ENCODE assay signal across 9 mouse cellular contexts in the genomic region with DNA sequence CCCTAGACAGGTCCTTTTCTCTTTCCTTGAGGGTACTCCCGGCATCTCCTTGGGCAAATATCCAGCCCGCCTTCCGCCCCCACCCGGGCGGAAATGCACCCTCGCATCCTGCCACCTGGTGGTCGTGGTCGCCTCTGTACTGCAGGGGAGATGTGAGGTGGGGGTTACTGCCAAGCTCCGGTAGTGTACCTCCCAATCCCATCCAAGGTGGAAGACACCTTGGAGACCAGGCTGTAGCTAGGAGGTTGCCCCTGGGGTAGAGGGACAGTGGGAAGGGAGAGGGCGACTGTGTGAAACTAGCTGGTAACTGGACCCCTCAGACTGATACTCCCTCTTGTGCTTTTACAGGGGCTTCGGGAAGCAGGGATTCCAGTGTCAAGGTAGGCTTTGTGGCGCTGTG. TPM values are rescaled to one million over a fixed set of nuclear protein-coding genes. Genes with fewer than 3 reads are reported as not detected.
DNase-seq lines count a peak whose midpoint lies in the region; ATAC-seq and TF ChIP-seq lines count a peak whose summit lies in the region.
"Had no signal": no experiment of that assay in that cellular context is flagged by ENCODE, and none has a peak within 500 bp of the region (broad histone marks: within the 10 kb centered on the region; RNA-seq: fewer than 3 reads in every experiment).

No protein-coding gene starts in this region.

- H3K4me1 ChIP-seq in heart, embryonic 12.5 days (replicated peaks): peaks cover 17% of the 10 kb centered on the region
- H3K4me1 ChIP-seq in CH12.LX (ENCODE audit: control insufficient read depth in 1 of 2, insufficient read depth in 2 of 2): peaks cover 10 to 45% of the 10 kb centered on the region in 2 experiments
- H3K4me1 ChIP-seq in cortical plate, adult 2 months (ENCODE audit: control insufficient read depth, insufficient read depth, low read length): peaks cover 4% of the 10 kb centered on the region; the same call in 1 of the 2 replicates
- H3K4me1 ChIP-seq in hindbrain, embryonic 14.5 days (replicated peaks; ENCODE audit: control insufficient read depth, insufficient read depth, low read length): peaks cover 12% of the 10 kb centered on the region
- no peaks in the 10 kb centered on the region; the same call in none of the 2 replicates for H3K4me1 ChIP-seq in liver, embryonic 16.5 days (ENCODE audit: control insufficient read depth, low read depth, low read length)

- in situ Hi-C loops in CH12.LX (cut with MboI; ENCODE audit: low pct_ligation_motif_present, low pct_unique_long_range_greater_than_20kb, low sequenced_read_pairs): loop anchor here (5.0 kb wide), 1 partner anchor 43 kb away; no protein-coding TSS in a partner anchor

- DNase-seq in heart, adult 11 months: no peak
- no peak for DNase-seq in CH12.LX (ENCODE audit: extremely low read depth)
- DNase-seq in hindbrain, embryonic 14.5 days (ENCODE audit: low spot score): no peak
- peak; percentile 63 for DNase-seq in right cerebral cortex, adult 2 months (ENCODE audit: low spot score in 2 of 2)

- no peak for TF ChIP-seq POLR2A in CH12.LX (IDR thresholded peaks at IDR 0.05; ENCODE audit: low read depth, low read length)
- TF ChIP-seq POLR2A in cortical plate, adult 2 months (IDR thresholded peaks at IDR 0.05; ENCODE audit: extremely low read depth, insufficient read depth, low read length): no peak

- dilution Hi-C loops in CH12.LX (cut with MboI; ENCODE audit: extremely low pct_ligation_motif_present, extremely low pct_unique_long_range_greater_than_20kb, low sequenced_read_pairs): no loop called here

- H3K27ac ChIP-seq in heart, embryonic 12.5 days (ENCODE audit: poor library complexity, severe bottlenecking): no peak overlapping the region
- peak overlapping the region; percentile 73 for H3K27ac ChIP-seq in CH12.LX (ENCODE audit: insufficient read depth, low read depth)
- H3K27ac ChIP-seq in cortical plate, adult 2 months (ENCODE audit: insufficient read depth, low read length): 0 out of 2 replicates have a peak overlapping the region, but pooled peaks have one; percentile 54
- H3K27ac ChIP-seq in hindbrain, embryonic 14.5 days: no peak overlapping the region
- no peak overlapping the region for H3K27ac ChIP-seq in liver, embryonic 16.5 days (ENCODE audit: low read length)

- H3K36me3 ChIP-seq in heart, embryonic 12.5 days: no peaks in the 10 kb centered on the region
- H3K36me3 ChIP-seq in CH12.LX (replicated peaks in 1 of 2; ENCODE audit: control insufficient read depth in 1 of 2, insufficient read depth in 1 of 2, low read length in 1 of 2): peaks cover 17 to 45% of the 10 kb centered on the region in 2 experiments
- no peaks in the 10 kb centered on the region for H3K36me3 ChIP-seq in hindbrain, embryonic 14.5 days (replicated peaks; ENCODE audit: control insufficient read depth, insufficient read depth)
- no peaks in the 10 kb centered on the region for H3K36me3 ChIP-seq in liver, embryonic 16.5 days (ENCODE audit: control insufficient read depth, insufficient read depth)

- WGBS in heart, embryonic 12.5 days: 10% methylated on average over 12 of the region's 12 CpGs
- WGBS in hindbrain, embryonic 14.5 days: 13% methylated on average over 12 of the region's 12 CpGs
- WGBS in liver, embryonic 16.5 days (ENCODE audit: insufficient replicate concordance): 15% methylated on average over 12 of the region's 12 CpGs

- no peak for ATAC-seq in heart, embryonic 12.5 days (ENCODE audit: insufficient number of reproducible peaks, low FRiP score)
- no peak for ATAC-seq in hindbrain, embryonic 14.5 days (ENCODE audit: low FRiP score)
- ATAC-seq in liver, embryonic 16.5 days (ENCODE audit: low read depth): no peak
- no peak for ATAC-seq in monocyte, adult 5-6 weeks (replicated peaks; ENCODE audit: insufficient number of reproducible peaks, low FRiP score, low TSS enrichment, poor library complexity, severe bottlenecking)

- TF ChIP-seq RAD21 in CH12.LX (IDR thresholded peaks at IDR 0.05; ENCODE audit: low read depth, low read length): peak; percentile 16

- TF ChIP-seq EP300 in CH12.LX (IDR thresholded peaks at IDR 0.05; ENCODE audit: low read length): no peak

- H3K4me3 ChIP-seq in heart, embryonic 12.5 days: peak overlapping the region; percentile 83
- peak overlapping the region; percentile 94 to 97 (median 96) for H3K4me3 ChIP-seq in CH12.LX (replicated peaks in 1 of 3; ENCODE audit: low read depth in 2 of 3, low read length in 2 of 3, poor library complexity in 1 of 3)
- peak overlapping the region; percentile 99 for H3K4me3 ChIP-seq in cortical plate, adult 2 months (ENCODE audit: insufficient read depth, low read length)
- peak overlapping the region; percentile 76 for H3K4me3 ChIP-seq in hindbrain, embryonic 14.5 days (replicated peaks; ENCODE audit: low read length)
- H3K4me3 ChIP-seq in liver, embryonic 16.5 days (ENCODE audit: low read depth, low read length): peak overlapping the region; percentile 50

- peaks cover 42% of the 10 kb centered on the region for H3K27me3 ChIP-seq in heart, embryonic 12.5 days (replicated peaks)
- peaks cover 14% of the 10 kb centered on the region for H3K27me3 ChIP-seq in CH12.LX (replicated peaks)
- H3K27me3 ChIP-seq in hindbrain, embryonic 14.5 days (ENCODE audit: control insufficient read depth, insufficient read depth, low read length): peaks cover 16% of the 10 kb centered on the region; the same call in 1 of the 2 replicates
- H3K27me3 ChIP-seq in liver, embryonic 16.5 days (ENCODE audit: control insufficient read depth, insufficient read depth, low read depth, low read length): peaks cover 24% of the 10 kb centered on the region

- no peak overlapping the region; the same call in 1 of the 2 replicates for H3K9ac ChIP-seq in heart, embryonic 12.5 days
- H3K9ac ChIP-seq in CH12.LX (ENCODE audit: insufficient read depth, low read depth): peak overlapping the region; percentile 97
- H3K9ac ChIP-seq in hindbrain, embryonic 14.5 days: peak overlapping the region; percentile 71
- H3K9ac ChIP-seq in liver, embryonic 16.5 days (ENCODE audit: low read depth, low read length): no peak overlapping the region

- peak overlapping the region; percentile 99 for H3K4me2 ChIP-seq in heart, embryonic 12.5 days
- peak overlapping the region; percentile 86 for H3K4me2 ChIP-seq in CH12.LX (ENCODE audit: insufficient read depth, low read depth, poor library complexity, severe bottlenecking)
- H3K4me2 ChIP-seq in hindbrain, embryonic 14.5 days (replicated peaks): peak overlapping the region; percentile 87
- peak overlapping the region; percentile 58; the same call in 1 of the 2 replicates for H3K4me2 ChIP-seq in liver, embryonic 16.5 days (ENCODE audit: low read depth, low read length)

- TF ChIP-seq CTCF in CH12.LX (conservative IDR thresholded peaks at IDR 0.05 in 1 of 2, IDR thresholded peaks at IDR 0.05 in 1 of 2; ENCODE audit: low read depth in 2 of 2, low read length in 2 of 2): peak; percentile 26 to 70; a peak in 2 of 4 replicates
- TF ChIP-seq CTCF in cortical plate, adult 2 months (IDR thresholded peaks at IDR 0.05; ENCODE audit: extremely low read depth, insufficient read depth, low read length): peak; percentile 33; the same call in 1 of the 2 replicates

- no peaks in the 10 kb centered on the region for H3K9me3 ChIP-seq in heart, embryonic 12.5 days (replicated peaks)
- H3K9me3 ChIP-seq in CH12.LX (replicated peaks; ENCODE audit: low read length): no peaks in the 10 kb centered on the region
- H3K9me3 ChIP-seq in hindbrain, embryonic 14.5 days (ENCODE audit: control insufficient read depth, low read length): no peaks in the 10 kb centered on the region
- no peaks in the 10 kb centered on the region for H3K9me3 ChIP-seq in liver, embryonic 16.5 days (replicated peaks; ENCODE audit: control insufficient read depth, low read length)

- peaks cover 61% of the 10 kb centered on the region for H3K79me2 ChIP-seq in CH12.LX (replicated peaks; ENCODE audit: control insufficient read depth, extremely low read depth, insufficient read depth, poor library complexity, severe bottlenecking)

TF ChIP-seq in CH12.LX, 34 proteins besides CTCF, POLR2A, EP300 and RAD21 (continues in another document):
- TF ChIP-seq NELFE (IDR thresholded peaks at IDR 0.05; ENCODE audit: low read depth, low read length) (peak; percentile 35), HCFC1 (IDR thresholded peaks at IDR 0.05; ENCODE audit: low read depth, low read length) (peak; percentile 33; the same call in 1 of the 2 replicates), SIN3A (IDR thresholded peaks at IDR 0.05; ENCODE audit: low read length) (no peak; the same call in none of the 2 replicates), IRF4 (IDR thresholded peaks at IDR 0.05; ENCODE audit: low read depth, low read length) (peak; percentile 54; the same call in 1 of the 2 replicates), POLR2AphosphoS2 (IDR thresholded peaks at IDR 0.05; ENCODE audit: low read depth, low read length) (no peak), TBP (conservative IDR thresholded peaks at IDR 0.05; ENCODE audit: low read depth, low read length) (no peak), ZNF384 (IDR thresholded peaks at IDR 0.05; ENCODE audit: low read depth, low read length) (no peak), BHLHE40 (IDR thresholded peaks at IDR 0.05; ENCODE audit: low read depth, low read length) (0 out of 2 replicates have a peak, but pooled peaks have one; percentile 14), NRF1 (IDR thresholded peaks at IDR 0.05; ENCODE audit: low read depth, low read length) (no peak), JUN (IDR thresholded peaks at IDR 0.05; ENCODE audit: insufficient read depth, low read depth, low read length) (no peak), SMC3 (IDR thresholded peaks at IDR 0.05; ENCODE audit: low read depth, low read length) (peak; percentile 68), GABPA (IDR thresholded peaks at IDR 0.05; ENCODE audit: insufficient replicate concordance, low read depth, low read length) (no peak), E2F4 (IDR thresholded peaks at IDR 0.05; ENCODE audit: insufficient replicate concordance, low read depth, low read length) (no peak), UBTF (IDR thresholded peaks at IDR 0.05; ENCODE audit: low read depth, low read length) (0 out of 2 replicates have a peak, but pooled peaks have one; percentile 12), MAZ (IDR thresholded peaks at IDR 0.05; ENCODE audit: low read depth, low read length) (peak; percentile 97), MYC (IDR thresholded peaks at IDR 0.05; ENCODE audit: low read depth, low read length) (no peak), CHD2 (IDR thresholded peaks at IDR 0.05; ENCODE audit: low read length) (peak; percentile 64; the same call in 1 of the 2 replicates), MXI1 (IDR thresholded peaks at IDR 0.05; ENCODE audit: low read depth, low read length) (no peak; the same call in 1 of the 2 replicates)

RNA-seq across cellular contexts. Expression of a gene that starts 1.6 kb away (rescaled TPM):
- 9.0 and 10.5 TPM in 2 replicates for polyA plus RNA-seq in heart, embryonic 12.5 days (2016; fragmentation: Nextera tagmentation; extraction: Ambion mirVana)
- total RNA-seq in CH12.LX (2012; rRNA removed): 270 and 337 TPM in 2 replicates
- total RNA-seq in CH12.LX (2014; rRNA removed): 289 and 323 TPM in 2 replicates
- 381 and 463 TPM in 2 replicates for polyA plus RNA-seq in CH12.LX (2012; ENCODE audit: insufficient read length, low read depth)
- polyA plus RNA-seq in cortical plate, adult 2 months (2012; rRNA removed): 767 and 768 TPM in 2 replicates
- 135 and 149 TPM in 2 replicates for polyA plus RNA-seq in hindbrain, embryonic 14.5 days (2014; fragmentation: Nextera tagmentation; extraction: Ambion mirVana)
- polyA plus RNA-seq in liver, embryonic 16.5 days (2015; fragmentation: Nextera tagmentation; extraction: Ambion mirVana): 4.7 and 4.8 TPM in 2 replicates
- 197 to 314 TPM (median 249 TPM) in 3 replicates for total RNA-seq in monocyte, adult 5-6 weeks (2017)
- polyA plus RNA-seq: Patski had no signal

Comparison
In these comparisons a context has a peak if more than half of its experiments do, and no peak if none do; other contexts are left out.
1. H3K27ac ChIP-seq: peak in CH12.LX (single experiment) and cortical plate, adult 2 months (single experiment); none in heart, embryonic 12.5 days (single experiment), hindbrain, embryonic 14.5 days (single experiment) and liver, embryonic 16.5 days (single experiment).
2. H3K9ac ChIP-seq: peak in CH12.LX (single experiment) and hindbrain, embryonic 14.5 days (single experiment); none in heart, embryonic 12.5 days (single experiment) and liver, embryonic 16.5 days (single experiment).
3. DNase-seq: peak in right cerebral cortex, adult 2 months (2 of 2); none in heart, adult 11 months (single experiment), CH12.LX (single experiment) and hindbrain, embryonic 14.5 days (single experiment).
4. RNA of a gene that starts 1.6 kb away (polyA plus RNA-seq): 767 to 768 TPM in cortical plate, adult 2 months, 381 to 463 TPM in CH12.LX and 135 to 149 TPM in hindbrain, embryonic 14.5 days; 9.0 to 10.5 TPM in heart, embryonic 12.5 days and 4.7 to 4.8 TPM in liver, embryonic 16.5 days; every median in the first group is over 10 times any median in the second.
5. Peak in every context shown above with its lines, with median percentiles within 50 percentile points of each other: H3K4me2 ChIP-seq and H3K4me3 ChIP-seq.